Mouse (Mus musculus): ENCODE measurements around the gene Smcr8. TPM values are rescaled to one million over a fixed set of nuclear protein-coding genes. Genes with fewer than 3 reads are reported as not detected.

Smcr8 gene
- 11.2 and 13.0 TPM in 2 replicates for polyA plus RNA-seq (2012; rRNA removed)

DNA sequence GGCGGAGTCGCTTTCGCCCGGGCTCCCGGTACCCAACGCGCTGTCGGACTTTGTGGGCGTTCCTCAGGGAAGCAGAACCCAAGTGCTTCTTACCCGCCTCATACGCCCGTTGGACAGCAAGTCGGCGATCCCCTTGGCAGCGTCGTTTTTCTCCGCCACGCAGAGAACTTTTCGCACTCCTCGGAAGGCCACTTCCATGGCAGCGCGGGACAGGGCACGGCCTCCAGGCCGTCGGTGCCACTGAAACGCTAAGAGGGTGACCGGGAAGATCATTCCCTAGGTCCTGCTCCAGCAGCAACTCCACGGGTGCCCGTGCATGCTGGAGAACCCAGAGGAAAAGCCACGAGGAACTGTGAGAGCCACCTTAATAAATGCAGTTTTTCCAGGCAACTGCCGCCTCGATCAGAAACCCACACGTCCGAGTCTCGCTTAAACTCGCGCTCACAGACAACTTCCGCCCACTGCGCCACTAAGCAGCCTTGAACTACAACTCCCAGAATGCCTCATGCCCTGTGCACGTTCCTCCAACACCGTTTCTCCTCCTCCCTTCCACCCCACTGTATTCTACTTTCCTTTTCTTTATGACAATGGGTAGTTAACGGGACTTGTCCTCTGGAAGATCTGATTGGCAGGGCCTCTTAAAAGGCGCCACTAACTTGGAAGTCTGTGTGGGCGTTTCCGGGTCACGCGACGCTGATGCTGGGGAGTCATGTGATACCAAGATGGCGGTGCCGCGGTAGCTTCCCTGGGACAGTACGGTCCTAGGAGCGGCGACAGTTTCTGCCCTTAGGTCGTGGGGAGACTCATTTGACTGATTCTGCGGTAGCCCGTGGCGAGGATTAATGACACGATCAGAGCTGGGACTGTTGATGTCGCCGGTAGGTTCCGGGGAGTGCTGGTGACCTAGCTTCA, at the start of gene Smcr8, which contains the start of gene Top3a:
Smcr8 (plus strand) TSS at position 696 of the 912 bp plus-strand sequence.
Top3a (minus strand) TSS at position 537 of the 912 bp plus-strand sequence.

DNA sequence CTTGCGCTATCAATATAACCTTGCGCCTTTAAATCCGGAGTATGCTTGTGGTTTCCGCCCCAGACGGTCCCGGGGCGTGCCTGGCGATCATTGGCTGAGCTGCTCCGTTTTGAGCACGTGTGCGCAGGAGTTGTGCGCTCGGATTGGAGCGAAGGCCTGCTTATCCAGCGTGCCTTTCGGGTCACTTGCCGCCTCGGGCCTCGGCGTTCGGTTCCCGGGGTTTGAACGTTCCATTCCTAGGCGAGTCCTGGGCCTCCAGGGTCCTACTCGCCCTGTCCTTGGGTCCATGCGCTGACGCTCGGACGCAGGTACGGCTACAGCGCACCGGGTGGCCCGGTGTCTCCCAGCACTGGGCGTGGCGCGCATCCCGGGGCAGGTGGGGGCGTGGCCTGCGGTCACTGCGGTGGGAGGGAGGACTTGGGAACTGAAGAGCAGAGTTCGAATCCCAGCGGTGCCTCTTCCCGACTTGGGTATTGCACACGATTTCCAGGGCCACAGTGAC, 49.0 kb upstream of the Smcr8 start, which contains the start of gene Mief2:
Mief2 (plus strand) TSS at position 139 of the 502 bp plus-strand sequence.

DNA sequence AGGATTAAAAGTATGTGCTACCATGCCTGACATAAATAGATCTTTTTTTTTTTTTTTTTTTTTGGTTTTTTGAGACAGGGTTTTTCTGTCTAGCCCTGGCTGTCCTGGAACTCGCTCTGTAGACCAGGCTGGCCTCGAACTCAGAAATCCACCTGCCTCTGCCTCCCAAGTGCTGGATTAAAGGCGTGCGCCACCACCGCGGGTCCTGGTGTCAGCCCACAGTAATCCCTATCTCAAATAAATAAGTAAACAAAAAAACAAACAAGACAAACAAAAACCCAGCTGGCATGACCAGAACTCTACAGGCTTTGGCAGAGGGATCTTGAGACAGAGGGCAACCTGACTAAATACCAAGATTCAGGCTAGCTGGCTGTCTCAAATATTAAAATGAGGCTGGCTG, 34.3 kb downstream of the Smcr8 start, which contains the start of gene Shmt1:
Shmt1 (minus strand) TSS at position 101 of the 400 bp plus-strand sequence.

DNA sequence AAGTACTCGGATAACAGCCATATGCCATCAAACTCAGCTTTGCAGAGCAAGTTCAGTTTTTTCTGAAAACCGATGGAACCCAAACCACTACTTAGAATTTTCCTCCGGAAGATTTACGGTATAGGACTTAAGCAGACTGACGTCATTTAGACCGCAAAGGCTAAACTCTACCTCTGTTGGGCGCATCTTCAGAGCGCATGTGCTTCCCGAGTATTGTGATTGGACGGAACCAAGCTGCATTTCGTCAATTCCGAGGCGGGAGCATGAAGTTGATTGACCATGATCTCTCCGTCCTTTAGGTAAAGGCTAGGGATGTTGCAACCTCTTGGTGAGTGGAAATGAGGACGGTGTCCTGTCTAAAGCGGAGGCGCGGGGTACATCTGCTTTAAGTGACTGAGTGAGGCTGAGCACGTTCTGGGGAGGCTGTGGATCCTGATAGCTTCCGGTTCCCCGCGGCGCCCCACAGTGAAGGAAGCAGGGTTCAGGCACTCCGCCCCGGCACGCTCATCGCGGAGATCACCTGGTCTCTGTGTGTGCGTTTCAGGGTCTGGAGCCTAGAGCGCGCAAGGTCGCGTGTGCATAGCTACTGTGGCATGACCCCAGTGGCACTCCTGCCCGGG, 53.2 kb downstream of the Smcr8 start, which contains the start of gene Dhrs7b:
Dhrs7b (plus strand) TSS at position 199 of the 620 bp plus-strand sequence.

Other genes starting within 250 kb of the Smcr8 start
- gene Alkbh5, start 241.1 kb upstream of the Smcr8 start, polyA plus RNA-seq (2012; rRNA removed): 34.2 and 38.4 TPM in 2 replicates
- 130 and 140 TPM in 2 replicates for gene Llgl1, start 77.8 kb upstream of the Smcr8 start, polyA plus RNA-seq (2012; rRNA removed)
- gene Flii, start 50.3 kb upstream of the Smcr8 start, polyA plus RNA-seq (2012; rRNA removed): 279 and 312 TPM in 2 replicates
- 27.7 and 33.8 TPM in 2 replicates for gene Mief2, start 49.1 kb upstream of the Smcr8 start, polyA plus RNA-seq (2012; rRNA removed)
- 11.0 and 12.3 TPM in 2 replicates for gene Top3a, start 159 bp upstream of the Smcr8 start, polyA plus RNA-seq (2012; rRNA removed)
- gene Shmt1, start 34.2 kb downstream of the Smcr8 start, polyA plus RNA-seq (2012; rRNA removed): 19.2 and 23.0 TPM in 2 replicates
- 12.6 and 14.2 TPM in 2 replicates for gene Dhrs7b, start 53.1 kb downstream of the Smcr8 start, polyA plus RNA-seq (2012; rRNA removed)
- 91.6 and 102 TPM in 2 replicates for gene Tmem11, start 101.7 kb downstream of the Smcr8 start, polyA plus RNA-seq (2012; rRNA removed)
- 61.2 and 62.3 TPM in 2 replicates for gene Natd1, start 137.2 kb downstream of the Smcr8 start, polyA plus RNA-seq (2012; rRNA removed)
- gene Map2k3, start 154.5 kb downstream of the Smcr8 start, polyA plus RNA-seq (2012; rRNA removed): 24.5 and 35.6 TPM in 2 replicates
- 0.33 and 0.46 TPM in 2 replicates for gene Kcnj12, start 245.0 kb downstream of the Smcr8 start, polyA plus RNA-seq (2012; rRNA removed)

All from ovary, adult 2 months (tissue).